10 mouse cellular contexts compared by ENCODE assay signal in the genomic region with DNA sequence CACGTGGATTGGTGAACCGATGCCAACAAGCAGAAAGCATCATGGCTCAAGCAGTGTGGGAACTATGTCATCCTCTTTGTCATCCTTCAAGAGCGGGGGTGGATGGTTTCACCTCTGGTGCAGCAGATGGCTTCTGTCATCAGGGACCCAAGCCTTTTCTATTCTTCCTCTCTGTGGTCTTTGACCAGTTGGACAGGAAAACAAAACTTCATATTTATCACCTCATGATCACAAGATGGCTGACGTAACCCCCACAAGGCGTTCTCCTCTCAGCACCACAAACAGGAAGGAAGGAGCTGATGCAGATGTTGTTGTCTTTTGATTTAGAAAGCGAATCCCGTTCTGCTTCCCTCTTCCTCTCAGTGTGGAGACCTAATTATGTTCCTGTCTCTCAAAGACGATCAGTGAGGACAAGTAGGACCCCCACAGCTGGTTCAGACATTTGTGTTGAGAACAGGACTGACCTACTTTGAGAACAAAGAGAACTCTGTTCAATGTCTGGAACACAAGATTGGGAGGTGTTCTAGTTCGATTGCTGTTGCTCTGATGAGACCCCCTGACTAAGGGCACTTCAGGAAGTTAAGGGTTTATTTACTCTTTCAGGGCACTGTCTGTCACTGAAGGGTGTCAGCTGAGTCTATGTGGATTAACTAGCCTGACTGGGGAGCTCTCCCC. TPM values are rescaled to one million over a fixed set of nuclear protein-coding genes. Genes with fewer than 3 reads are reported as not detected.
DNase-seq lines count a peak whose midpoint lies in the region; ATAC-seq and TF ChIP-seq lines count a peak whose summit lies in the region.
"Had no signal": no experiment of that assay in that cellular context is flagged by ENCODE, and none has a peak within 500 bp of the region (broad histone marks: within the 10 kb centered on the region; RNA-seq: fewer than 3 reads in every experiment).

No protein-coding gene starts in this region.

- no peaks in the 10 kb centered on the region for H3K79me2 ChIP-seq in macrophage (ENCODE audit: inconsistent target)

- DNase-seq in layer of hippocampus, adult 11-12 months (ENCODE audit: low spot score) = peak; percentile 28
- no peak for DNase-seq in layer of hippocampus, adult 8-10 months (ENCODE audit: low spot score in 2 of 2)
- DNase-seq in CD4-positive helper T cell, adult 2 months (ENCODE audit: low read depth, low spot score) = peak; percentile 77
- no peak for DNase-seq in urinary bladder, postnatal 25 days (ENCODE audit: low spot score)
- no peak for DNase-seq in midbrain, postnatal 0 days (ENCODE audit: low spot score)
- no peak for DNase-seq in MN1 (ENCODE audit: low spot score)

- no peak overlapping the region for H3K4me3 ChIP-seq in brown adipose tissue, adult 24 weeks (ENCODE audit: insufficient read depth, low read depth, low read length)
- H3K4me3 ChIP-seq in macrophage (ENCODE audit: inconsistent target) = no peak overlapping the region
- H3K4me3 ChIP-seq in midbrain, postnatal 0 days (ENCODE audit: low read depth, low read length) = no peak overlapping the region
- H3K4me3 ChIP-seq: forebrain, embryonic 15.5 days; heart, embryonic 13.5 days had no signal

- H3K4me1 ChIP-seq in brown adipose tissue, adult 24 weeks (ENCODE audit: control insufficient read depth, insufficient read depth, insufficient read length, low read length) = no peaks in the 10 kb centered on the region
- H3K4me1 ChIP-seq in midbrain, postnatal 0 days (ENCODE audit: insufficient read depth, low read length) = no peaks in the 10 kb centered on the region
- H3K4me1 ChIP-seq: forebrain, embryonic 15.5 days had no signal

- H3K27me3 ChIP-seq in midbrain, postnatal 0 days (ENCODE audit: insufficient read depth, low read length) = no peaks in the 10 kb centered on the region
- H3K27me3 ChIP-seq: forebrain, embryonic 15.5 days had no signal

- no peaks in the 10 kb centered on the region for H3K36me3 ChIP-seq in macrophage (ENCODE audit: inconsistent target)
- H3K36me3 ChIP-seq in midbrain, postnatal 0 days (ENCODE audit: insufficient read depth, low read length) = no peaks in the 10 kb centered on the region
- H3K36me3 ChIP-seq: forebrain, embryonic 15.5 days; heart, embryonic 13.5 days had no signal

- no peak overlapping the region for H3K4me2 ChIP-seq in midbrain, postnatal 0 days (ENCODE audit: low read depth, low read length, poor library complexity, severe bottlenecking)
- H3K4me2 ChIP-seq: forebrain, embryonic 15.5 days; heart, embryonic 13.5 days had no signal

- no peaks in the 10 kb centered on the region for H3K9me3 ChIP-seq in midbrain, postnatal 0 days (ENCODE audit: low read length)
- H3K9me3 ChIP-seq: forebrain, embryonic 15.5 days had no signal

- ATAC-seq in midbrain, postnatal 0 days (ENCODE audit: low FRiP score) = no peak
- ATAC-seq: forebrain, embryonic 15.5 days had no signal

- peak overlapping the region; percentile 73 for H3K27ac ChIP-seq in brown adipose tissue, adult 24 weeks (replicated peaks; ENCODE audit: low read depth, low read length)
- H3K27ac ChIP-seq in macrophage = peak overlapping the region; percentile 99
- H3K27ac ChIP-seq in midbrain, postnatal 0 days (ENCODE audit: low read depth, low read length) = no peak overlapping the region
- H3K27ac ChIP-seq: forebrain, embryonic 15.5 days; heart, embryonic 13.5 days had no signal

- no peak for TF ChIP-seq CTCF in midbrain, postnatal 0 days (IDR thresholded peaks at IDR 0.05)

- WGBS in macrophage (ENCODE audit: missing documents) = 22% methylated on average over 9 of the region's 9 CpGs
- 77% methylated on average over 9 of the region's 9 CpGs for WGBS in midbrain, postnatal 0 days

- H3K9ac ChIP-seq in midbrain, postnatal 0 days (replicated peaks; ENCODE audit: low read length, poor library complexity, severe bottlenecking) = no peak overlapping the region
- H3K9ac ChIP-seq: forebrain, embryonic 15.5 days; heart, embryonic 13.5 days had no signal

RNA-seq across cellular contexts. Expression of a gene that starts 41.4 kb away (rescaled TPM):
- total RNA-seq in layer of hippocampus, adult 8-10 months (2022) = 1 to 10 TPM in 3 of 4 experiments, under 1 TPM in 1; 0.59 to 9.4 (median 4.7) TPM
- polyA plus RNA-seq in brown adipose tissue, adult 24 weeks (2012; ENCODE audit: insufficient read depth, insufficient read length, missing spikeins) = 0.83 and 1.6 TPM in 2 replicates
- total RNA-seq in macrophage (2018; cell fraction: chromatin; rRNA removed) = 100 to 1,000 TPM; 170 to 922 (median 407) TPM
- 10 to 100 TPM; 29.1 to 90.3 (median 52.0) TPM for total RNA-seq in macrophage (2018; cell fraction: cytosol; rRNA removed)
- total RNA-seq in macrophage (2018; cell fraction: nucleus; rRNA removed) = 100 to 1,000 TPM; 108 to 569 (median 293) TPM
- 30.4 to 35.3 TPM (median 34.7 TPM) in 3 replicates for polyA plus RNA-seq in macrophage (2018)
- total RNA-seq in midbrain, postnatal 0 days (2014; rRNA removed) = 1.7 and 2.0 TPM in 2 replicates
- 0.64 and 0.74 TPM in 2 replicates for polyA plus RNA-seq in midbrain, postnatal 0 days (2015; fragmentation: Nextera tagmentation; extraction: Ambion mirVana)

Comparison
In these comparisons a context has a peak if more than half of its experiments do, and no peak if none do; other contexts are left out.
1. DNase-seq: peak in layer of hippocampus, adult 11-12 months (single experiment) and CD4-positive helper T cell, adult 2 months (single experiment); none in layer of hippocampus, adult 8-10 months (0 of 2), urinary bladder, postnatal 25 days (single experiment), midbrain, postnatal 0 days (single experiment) and MN1 (single experiment).
2. RNA of a gene that starts 41.4 kb away (polyA plus RNA-seq): 30.4 to 35.3 TPM in macrophage; 0.83 to 1.6 TPM in brown adipose tissue, adult 24 weeks and 0.64 to 0.74 TPM in midbrain, postnatal 0 days; every median in the first group is over 10 times any median in the second.